Mouse (Mus musculus): Measurements from ENCODE around the gene Vmn1r221. TPM values are rescaled to one million over a fixed set of nuclear protein-coding genes. Genes with fewer than 3 reads are reported as not detected.
A peak's percentile ranks its signal among the peaks of the same experiment; 100 is the strongest.

Gene Vmn1r221
- polyA plus RNA-seq, 1 experiment from 2014 or later = not detected

- peak overlapping the region; percentile 49 for H3K9ac ChIP-seq (replicated peaks; ENCODE audit: low read depth, low read length)
- no peaks in the 10 kb centered on the region for H3K27me3 ChIP-seq (replicated peaks; ENCODE audit: control insufficient read depth, insufficient read depth, low read length)
- ATAC-seq = peak; percentile 96
- H3K4me2 ChIP-seq (ENCODE audit: low read length) = peak overlapping the region; percentile 46
- H3K9me3 ChIP-seq (ENCODE audit: control insufficient read depth, low read length) = no peaks in the 10 kb centered on the region
- 3% methylated on average over 34 of the region's 34 CpGs for WGBS
- H3K27ac ChIP-seq (ENCODE audit: low read length) = no peak overlapping the region
- H3K36me3 ChIP-seq (ENCODE audit: control insufficient read depth, insufficient read depth) = no peaks in the 10 kb centered on the region
- H3K4me1 ChIP-seq (replicated peaks; ENCODE audit: control insufficient read depth, insufficient read depth, low read length) = no peaks in the 10 kb centered on the region; the same call in 1 of the 2 replicates
- H3K4me3 ChIP-seq (replicated peaks; ENCODE audit: low read length) = peak overlapping the region; percentile 45
These were observed 56.6 kb downstream of the Vmn1r221 start for GRCm38 (mm10) chr13:23270321-23271101.

Other genes starting within 250 kb of the Vmn1r221 start
- gene Vmn1r213, start 206.5 kb upstream of the Vmn1r221 start, polyA plus RNA-seq (2015; fragmentation: Nextera tagmentation; extraction: Ambion mirVana) = not detected in 2 replicates
- not detected in 2 replicates for gene Vmn1r214, start 183.7 kb upstream of the Vmn1r221 start, polyA plus RNA-seq (2015; fragmentation: Nextera tagmentation; extraction: Ambion mirVana)
- not detected in 2 replicates for gene Vmn1r215, start 146.1 kb upstream of the Vmn1r221 start, polyA plus RNA-seq (2015; fragmentation: Nextera tagmentation; extraction: Ambion mirVana)
- gene Vmn1r217, start 95.9 kb upstream of the Vmn1r221 start, polyA plus RNA-seq (2015; fragmentation: Nextera tagmentation; extraction: Ambion mirVana) = not detected in 2 replicates
- gene Vmn1r218, start 81.0 kb upstream of the Vmn1r221 start, polyA plus RNA-seq (2015; fragmentation: Nextera tagmentation; extraction: Ambion mirVana) = not detected in 2 replicates
- not detected in 2 replicates for gene Vmn1r219, start 54.8 kb upstream of the Vmn1r221 start, polyA plus RNA-seq (2015; fragmentation: Nextera tagmentation; extraction: Ambion mirVana)
- not detected in 2 replicates for gene Vmn1r220, start 26.2 kb upstream of the Vmn1r221 start, polyA plus RNA-seq (2015; fragmentation: Nextera tagmentation; extraction: Ambion mirVana)
- not detected in 2 replicates for gene Vmn1r222, start 21.8 kb downstream of the Vmn1r221 start, polyA plus RNA-seq (2015; fragmentation: Nextera tagmentation; extraction: Ambion mirVana)
- gene Vmn1r223, start 33.0 kb downstream of the Vmn1r221 start, polyA plus RNA-seq (2015; fragmentation: Nextera tagmentation; extraction: Ambion mirVana) = not detected in 2 replicates
- 62.5 and 72.6 TPM in 2 replicates for gene Zfp322a, start 155.1 kb downstream of the Vmn1r221 start, polyA plus RNA-seq (2015; fragmentation: Nextera tagmentation; extraction: Ambion mirVana)
- 12.7 and 13.0 TPM in 2 replicates for gene Abt1, start 209.7 kb downstream of the Vmn1r221 start, polyA plus RNA-seq (2015; fragmentation: Nextera tagmentation; extraction: Ambion mirVana)

Measured in forebrain, embryonic 16.5 days (tissue).